Mouse (Mus musculus): ENCODE measurements around the gene Gm49337.

The Gm49337 gene

DNA sequence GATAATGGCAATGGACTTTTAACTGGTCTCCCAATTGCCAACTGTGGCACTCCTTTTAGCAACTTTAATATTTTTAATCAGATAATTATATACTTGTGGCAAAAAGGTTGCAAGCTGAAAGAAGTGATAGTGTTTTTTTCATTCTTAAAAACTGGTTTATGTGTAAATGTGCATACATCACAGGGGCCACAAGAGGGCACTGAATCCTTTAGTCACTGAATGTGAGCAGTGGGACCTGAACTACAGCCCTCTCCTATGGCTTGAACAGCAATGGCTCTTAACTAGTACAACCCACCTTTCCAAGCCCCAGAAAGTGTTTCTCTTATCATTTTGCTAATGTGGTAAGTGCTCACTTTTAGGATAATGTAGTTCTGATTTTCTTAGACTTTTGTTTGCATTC lies 168.9 kb downstream of the Gm49337 start:
- DNase-seq = peak; percentile 72

All from kidney, postnatal 14 days (tissue).